Mouse (Mus musculus) thymus, adult 2 months (tissue): ENCODE results near the gene Dusp27.

Experiments used
- CTCF ChIP-seq: fragments of 200-500 bp; IDR thresholded peaks from 2 replicates; pipeline ENCODE4 v1.5.1; 2012; ENCODE audit warnings: mild to moderate bottlenecking, control low read depth, low read length, moderate library complexity, borderline replicate concordance; ENCODE audit not compliant: control insufficient read depth, poor library complexity, insufficient read depth; ENCODE audit errors: extremely low read depth
- POLR2A ChIP-seq: fragments of 200-500 bp; IDR thresholded peaks from 2 replicates; pipeline ENCODE4 v1.6.1; 2012; ENCODE audit warnings: mild to moderate bottlenecking, low read length, control low read depth, moderate library complexity; ENCODE audit not compliant: control insufficient read depth, poor library complexity, insufficient read depth; ENCODE audit errors: extremely low read depth

DNA sequence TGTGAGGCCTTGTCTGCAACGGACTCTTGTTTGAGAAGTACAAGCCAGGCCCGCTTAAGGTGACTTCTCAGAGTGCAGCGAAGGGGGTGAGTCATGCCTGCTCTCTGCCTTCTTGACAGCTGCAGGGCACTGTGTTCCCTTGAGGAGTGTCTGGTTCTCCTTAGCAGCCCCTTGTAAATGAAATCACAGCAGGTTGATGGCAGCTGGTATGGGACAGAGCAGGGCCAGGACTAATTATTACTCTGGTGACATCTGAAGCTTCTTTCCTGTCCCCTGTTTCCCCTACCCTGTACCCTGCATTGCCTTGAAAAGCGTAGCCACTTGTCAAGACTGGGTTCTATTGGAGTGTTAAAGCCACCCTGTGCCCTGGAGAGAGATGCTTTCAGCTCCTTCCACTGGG is 38.0 kb downstream of the Dusp27 start:
- no peak for TF ChIP-seq CTCF
- no peak for TF ChIP-seq POLR2A
